Mouse (Mus musculus): ENCODE measurements around the gene Gm19965. TPM values are rescaled to one million over a fixed set of nuclear protein-coding genes. Genes with fewer than 3 reads are reported as not detected.

Gm19965 gene
- not detected for total RNA-seq (2021)

- no peak for DNase-seq
Measured at GRCm38 (mm10) chr1:116802683-116803082, at the start of gene Gm19965. Gene Gm19965 (plus strand): TSS chr1:116802983.

GRCm38 (mm10) chr1:116782471-116782989, 20.3 kb upstream of the Gm19965 start:
- DNase-seq = peak; percentile 4
